In the genomic region with DNA sequence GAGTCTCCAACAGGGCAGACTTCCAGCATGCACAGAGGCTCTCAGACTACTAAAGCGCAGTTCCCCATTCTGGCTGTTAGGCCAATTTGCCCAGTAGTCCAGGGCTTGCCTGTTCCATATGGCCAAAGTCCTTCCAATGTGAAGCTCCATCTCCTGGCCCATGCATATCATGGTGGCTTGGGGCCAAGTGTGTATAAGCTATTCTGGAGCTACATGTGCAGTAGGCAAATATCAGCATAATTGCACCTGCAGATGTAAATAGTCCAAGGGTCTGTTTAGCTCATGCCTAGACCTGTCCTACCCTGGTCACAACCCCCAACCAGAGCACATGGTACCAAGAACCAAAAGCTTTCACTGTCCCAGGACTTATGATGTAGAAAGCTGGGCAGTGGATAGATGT, we compare ENCODE assay signal across 31 mouse cellular contexts. TPM values are rescaled to one million over a fixed set of nuclear protein-coding genes. Genes with fewer than 3 reads are reported as not detected.
DNase-seq lines count a peak whose midpoint lies in the region; ATAC-seq and TF ChIP-seq lines count a peak whose summit lies in the region.
"Had no signal": no experiment of that assay in that cellular context is flagged by ENCODE, and none has a peak within 500 bp of the region (broad histone marks: within the 10 kb centered on the region; RNA-seq: fewer than 3 reads in every experiment).

No protein-coding gene starts in this region.

- TF ChIP-seq CTCF in liver, adult 2 months (IDR thresholded peaks at IDR 0.05; ENCODE audit: low read depth, low read length): no peak
- TF ChIP-seq CTCF in small intestine, adult 2 months (IDR thresholded peaks at IDR 0.05; ENCODE audit: extremely low read depth, insufficient read length, insufficient replicate concordance, low read depth, low read length): no peak

- H3K9me3 ChIP-seq in liver, embryonic 11.5 days (ENCODE audit: control insufficient read depth, low read length): no peaks in the 10 kb centered on the region
- H3K9me3 ChIP-seq: hindbrain, embryonic 13.5 days; kidney, embryonic 15.5 days; limb, embryonic 13.5 days; liver, embryonic 15.5 days had no signal

- H3K36me3 ChIP-seq in liver, adult 2 months (ENCODE audit: control insufficient read depth, insufficient read depth, low read length): no peaks in the 10 kb centered on the region
- H3K36me3 ChIP-seq in liver, embryonic 11.5 days (ENCODE audit: control insufficient read depth, insufficient read depth, low read length): no peaks in the 10 kb centered on the region
- no peaks in the 10 kb centered on the region; the same call in 1 of the 2 replicates for H3K36me3 ChIP-seq in small intestine, adult 2 months (ENCODE audit: control insufficient read depth, insufficient read depth, low read length)
- H3K36me3 ChIP-seq: hindbrain, embryonic 13.5 days; limb, embryonic 13.5 days; liver, embryonic 15.5 days had no signal

- no peaks in the 10 kb centered on the region for H3K27me3 ChIP-seq in liver, adult 2 months (ENCODE audit: control insufficient read depth, insufficient read depth, low read length)
- no peaks in the 10 kb centered on the region for H3K27me3 ChIP-seq in liver, embryonic 11.5 days (replicated peaks; ENCODE audit: control insufficient read depth, insufficient read depth, low read length)
- H3K27me3 ChIP-seq in small intestine, adult 2 months (ENCODE audit: control insufficient read depth, insufficient read depth, low read length): no peaks in the 10 kb centered on the region
- H3K27me3 ChIP-seq: hindbrain, embryonic 13.5 days; kidney, embryonic 15.5 days; limb, embryonic 13.5 days; liver, embryonic 15.5 days had no signal

- DNase-seq in liver, adult 2 months (ENCODE audit: extremely low read depth, low read depth, low spot score): peak; percentile 17
- DNase-seq in liver, embryonic 11.5 days (ENCODE audit: low spot score): no peak
- peak; percentile 3 for DNase-seq in cerebellum, adult 9-10 months
- peak; percentile 12 to 19 for DNase-seq in cerebellum, postnatal 14 days
- DNase-seq in right cerebral cortex, adult 2 months (ENCODE audit: low spot score in 2 of 2): no peak
- no peak for DNase-seq in frontal cortex, postnatal 14 days (ENCODE audit: low spot score in 2 of 2)
- DNase-seq: adrenal gland, adult 2 months; adrenal gland, postnatal 36 days; B cell, adult 2 months; gastrocnemius, postnatal 25 days; heart, adult 18-20 months; heart, postnatal 36 days; kidney, adult 18-20 months; kidney, postnatal 25 days; lung, postnatal 36 days; thymus, postnatal 4 days had no signal

- no peak overlapping the region for H3K27ac ChIP-seq in liver, adult 2 months (replicated peaks; ENCODE audit: insufficient read depth, low read depth, low read length)
- no peak overlapping the region for H3K27ac ChIP-seq in liver, embryonic 11.5 days (ENCODE audit: low read depth, low read length)
- H3K27ac ChIP-seq in small intestine, adult 2 months (ENCODE audit: insufficient read depth, low read depth, low read length): peak overlapping the region; percentile 61
- H3K27ac ChIP-seq: hindbrain, embryonic 13.5 days; kidney, embryonic 15.5 days; limb, embryonic 13.5 days; liver, embryonic 15.5 days had no signal

- no peak for ATAC-seq in liver, embryonic 11.5 days (replicated peaks; ENCODE audit: low FRiP score)
- ATAC-seq: forebrain, embryonic 14.5 days; midbrain, embryonic 16.5 days had no signal

- H3K4me1 ChIP-seq in liver, adult 2 months (ENCODE audit: control insufficient read depth, insufficient read depth, low read length): peaks cover 9% of the 10 kb centered on the region
- no peaks in the 10 kb centered on the region for H3K4me1 ChIP-seq in liver, embryonic 11.5 days (replicated peaks; ENCODE audit: control insufficient read depth, insufficient read depth, low read length)
- peaks cover 28% of the 10 kb centered on the region for H3K4me1 ChIP-seq in small intestine, adult 2 months (ENCODE audit: control insufficient read depth, insufficient read depth, insufficient read length, low read length)
- H3K4me1 ChIP-seq: hindbrain, embryonic 13.5 days; limb, embryonic 13.5 days had no signal

- no peak overlapping the region for H3K9ac ChIP-seq in liver, adult 2 months (ENCODE audit: low read depth, low read length)
- H3K9ac ChIP-seq in liver, embryonic 11.5 days (ENCODE audit: low read depth, low read length): no peak overlapping the region
- H3K9ac ChIP-seq: hindbrain, embryonic 13.5 days; kidney, embryonic 15.5 days; limb, embryonic 13.5 days; liver, embryonic 15.5 days had no signal

- WGBS in liver, adult 2 months: 72% methylated on average over 1 of the region's 1 CpGs
- 77% methylated on average over 1 of the region's 1 CpGs for WGBS in liver, embryonic 11.5 days
- WGBS in small intestine, adult 2 months: 29% methylated on average over 1 of the region's 1 CpGs

- TF ChIP-seq POLR2A in liver, adult 2 months (IDR thresholded peaks at IDR 0.05; ENCODE audit: extremely low read depth, insufficient read depth, low read length): no peak
- no peak for TF ChIP-seq POLR2A in small intestine, adult 2 months (IDR thresholded peaks at IDR 0.05; ENCODE audit: low read depth, low read length)

- no peak overlapping the region for H3K4me2 ChIP-seq in liver, embryonic 11.5 days
- H3K4me2 ChIP-seq: heart, embryonic 11.5 days; hindbrain, embryonic 13.5 days; kidney, embryonic 15.5 days; limb, embryonic 13.5 days; liver, embryonic 15.5 days; midbrain, embryonic 11.5 days had no signal

- H3K4me3 ChIP-seq in liver, adult 2 months (ENCODE audit: insufficient read depth, low read depth, low read length): no peak overlapping the region
- H3K4me3 ChIP-seq in liver, embryonic 11.5 days (ENCODE audit: low read depth, low read length): no peak overlapping the region
- no peak overlapping the region for H3K4me3 ChIP-seq in small intestine, adult 2 months (ENCODE audit: low read depth, low read length)
- H3K4me3 ChIP-seq: hindbrain, embryonic 13.5 days; kidney, embryonic 15.5 days; limb, embryonic 13.5 days; liver, embryonic 15.5 days had no signal

- H3K79me2 ChIP-seq in liver, adult 2 months (ENCODE audit: control insufficient read depth, insufficient read depth, low read length): no peaks in the 10 kb centered on the region

RNA-seq across cellular contexts. Expression of a gene that starts 7.9 kb away (rescaled TPM):
- 2.6 and 3.1 TPM in 2 replicates for total RNA-seq in liver, adult 2 months (2014; rRNA removed)
- polyA plus RNA-seq in liver, adult 2 months (2012; rRNA removed): 4.0 and 4.3 TPM in 2 replicates
- 0.59 and 0.83 TPM in 2 replicates for polyA plus RNA-seq in liver, embryonic 11.5 days (2014; fragmentation: Nextera tagmentation; extraction: Ambion mirVana)
- polyA plus RNA-seq in small intestine, adult 2 months (2012; rRNA removed): 16.4 and 25.7 TPM in 2 replicates
- total RNA-seq: gastrocnemius, adult 18-20 months; gastrocnemius, postnatal 25 days; layer of hippocampus, adult 18-20 months; megakaryocyte, adult 5-6 weeks; neutrophil, adult 5-6 weeks had no signal

RNA-seq across cellular contexts. Expression of a gene that starts 52.7 kb away (rescaled TPM):
- total RNA-seq in liver, adult 2 months (2014; rRNA removed): 0.09 and 0.40 TPM in 2 replicates
- 0.76 and 0.83 TPM in 2 replicates for polyA plus RNA-seq in liver, adult 2 months (2012; rRNA removed)
- 7.2 and 9.8 TPM in 2 replicates for polyA plus RNA-seq in liver, embryonic 11.5 days (2014; fragmentation: Nextera tagmentation; extraction: Ambion mirVana)
- 21.7 and 44.7 TPM in 2 replicates for polyA plus RNA-seq in small intestine, adult 2 months (2012; rRNA removed)

RNA-seq across cellular contexts. Expression of a gene that starts 57.1 kb away (rescaled TPM):
- 0.65 and 1.0 TPM in 2 replicates for total RNA-seq in liver, adult 2 months (2014; rRNA removed)
- 0.29 and 0.73 TPM in 2 replicates for polyA plus RNA-seq in liver, adult 2 months (2012; rRNA removed)
- not detected in 2 replicates for polyA plus RNA-seq in liver, embryonic 11.5 days (2014; fragmentation: Nextera tagmentation; extraction: Ambion mirVana)
- polyA plus RNA-seq in small intestine, adult 2 months (2012; rRNA removed): 34.7 and 37.4 TPM in 2 replicates
- total RNA-seq: megakaryocyte, adult 5-6 weeks; neutrophil, adult 5-6 weeks had no signal
- polyA plus RNA-seq: embryonic facial prominence, embryonic 11.5 days; heart, embryonic 11.5 days; liver, embryonic 15.5 days; midbrain, embryonic 11.5 days; neural tube, embryonic 11.5 days had no signal

Comparison
In these comparisons a context has a peak if more than half of its experiments do, and no peak if none do; other contexts are left out.
1. DNase-seq: peak in liver, adult 2 months (single experiment), cerebellum, adult 9-10 months (single experiment) and cerebellum, postnatal 14 days (2 of 2); none in liver, embryonic 11.5 days (single experiment), right cerebral cortex, adult 2 months (0 of 2) and frontal cortex, postnatal 14 days (0 of 2).
2. RNA of a gene that starts 57.1 kb away (polyA plus RNA-seq): 34.7 to 37.4 TPM in small intestine, adult 2 months; 0.29 to 0.73 TPM in liver, adult 2 months and not detected in liver, embryonic 11.5 days; every median in the first group is over 10 times any median in the second.